Mouse (Mus musculus) T-helper 2 cell (primary cell): Measurements from ENCODE around the gene Tulp4.
"Not testable (repeated sequence)": the region's sequence is repeated elsewhere in the genome, so short reads cannot be mapped to it uniquely, and the experiment has no call there.

Experiments
- in situ Hi-C: fragments of 300-600 bp; cut with MboI, MseI; formaldehyde crosslinking; loops from one replicate; pipeline ENCODE4 v1.15.1; 2025; ENCODE audit warnings: high pct_unique_total_duplicates

The Tulp4 gene

GRCm38 (mm10) chr17:6189207-6189606 lies 83.0 kb downstream of the Tulp4 start:
- in situ Hi-C loops = no loop called here

GRCm38 (mm10) chr17:6192275-6192674 lies 86.0 kb downstream of the Tulp4 start:
- in situ Hi-C loops = no loop called here

- in situ Hi-C loops = no loop called here
Measured at GRCm38 (mm10) chr17:6195390-6195789, 89.2 kb downstream of the Tulp4 start.

- in situ Hi-C loops = no loop called here
Measured at GRCm38 (mm10) chr17:6197491-6197890, 91.3 kb downstream of the Tulp4 start.

GRCm38 (mm10) chr17:6198670-6199069 lies 92.4 kb downstream of the Tulp4 start:
- in situ Hi-C loops = no loop called here

- in situ Hi-C loops = no loop called here
Measured at GRCm38 (mm10) chr17:6199166-6199565, 92.9 kb downstream of the Tulp4 start.

- in situ Hi-C loops = no loop called here
Measured at GRCm38 (mm10) chr17:6201522-6202250, 95.4 kb downstream of the Tulp4 start.

- in situ Hi-C loops = no loop called here
Measured at GRCm38 (mm10) chr17:6202389-6203110, 96.3 kb downstream of the Tulp4 start.

GRCm38 (mm10) chr17:6203126-6203525 lies 96.9 kb downstream of the Tulp4 start:
- in situ Hi-C loops = no loop called here

GRCm38 (mm10) chr17:6203795-6204194 lies 97.6 kb downstream of the Tulp4 start:
- in situ Hi-C loops = no loop called here

- in situ Hi-C loops = no loop called here
Measured at GRCm38 (mm10) chr17:6211721-6212120, 105.5 kb downstream of the Tulp4 start.

- in situ Hi-C loops = no loop called here
Measured at GRCm38 (mm10) chr17:6215640-6216039, 109.4 kb downstream of the Tulp4 start.

- in situ Hi-C loops = no loop called here
Measured at GRCm38 (mm10) chr17:6216514-6216913, 110.3 kb downstream of the Tulp4 start.

GRCm38 (mm10) chr17:6232633-6233032 lies 126.4 kb downstream of the Tulp4 start:
- in situ Hi-C loops = not testable (repeated sequence)

- in situ Hi-C loops = not testable (repeated sequence)
Measured at GRCm38 (mm10) chr17:6251298-6251697, 145.1 kb downstream of the Tulp4 start.

GRCm38 (mm10) chr17:6256400-6257069 lies 150.3 kb downstream of the Tulp4 start, which contains the start of gene Tmem181a:
Tmem181a (plus strand) TSS chr17:6256860.
- in situ Hi-C loops = loop anchor here (5.0 kb wide), 1 partner anchor 236 kb away; no protein-coding TSS in a partner anchor

- in situ Hi-C loops = loop anchor here (5.0 kb wide), 1 partner anchor 235 kb away; no protein-coding TSS in a partner anchor
Measured at GRCm38 (mm10) chr17:6257070-6257456, 150.8 kb downstream of the Tulp4 start.

GRCm38 (mm10) chr17:6269876-6270831 lies 163.9 kb downstream of the Tulp4 start:
- in situ Hi-C loops = loop anchor here (5.0 kb wide), 1 partner anchor 207 kb away; no protein-coding TSS in a partner anchor

- in situ Hi-C loops = loop anchor here (5.0 kb wide), 1 partner anchor 206 kb away; no protein-coding TSS in a partner anchor
Measured at GRCm38 (mm10) chr17:6270840-6271239, 164.6 kb downstream of the Tulp4 start.

- in situ Hi-C loops = loop anchor here (5.0 kb wide), 1 partner anchor 205 kb away; no protein-coding TSS in a partner anchor
Measured at GRCm38 (mm10) chr17:6271970-6272369, 165.7 kb downstream of the Tulp4 start.

GRCm38 (mm10) chr17:6274693-6275092 lies 168.5 kb downstream of the Tulp4 start:
- in situ Hi-C loops = loop anchor here (5.0 kb wide), 1 partner anchor 203 kb away; no protein-coding TSS in a partner anchor
